Mouse (Mus musculus): Measurements from ENCODE around the gene Fam240b. TPM values are rescaled to one million over a fixed set of nuclear protein-coding genes. Genes with fewer than 3 reads are reported as not detected.

Gene Fam240b
- total and polyA plus RNA-seq, 3 experiments, result not detected

DNA sequence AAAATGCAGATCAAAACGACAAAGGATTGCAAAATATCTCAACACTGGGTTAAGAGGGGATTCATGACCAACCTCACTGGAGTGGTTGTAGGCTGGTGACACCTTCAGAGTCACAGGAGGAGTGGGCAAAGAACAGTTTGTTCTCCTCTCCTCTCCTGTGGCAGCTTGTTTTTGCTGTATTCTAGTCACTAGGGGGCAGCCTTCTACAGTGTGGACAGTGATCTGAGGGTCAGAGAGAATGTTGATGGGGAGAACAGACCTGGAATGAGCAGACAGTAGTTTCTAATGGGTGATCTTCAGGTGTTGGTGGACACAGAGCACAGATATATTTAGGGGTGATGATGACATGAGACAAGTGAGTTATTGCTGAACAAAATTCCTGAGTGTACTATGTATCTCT, 49.6 kb downstream of the Fam240b start:
- TF ChIP-seq GATA1 (IDR thresholded peaks at IDR 0.05; ENCODE audit: borderline replicate concordance, low read length) (no peak), CTCF (IDR thresholded peaks at IDR 0.05; ENCODE audit: low read depth, low read length) (peak; percentile 33)
- ATAC-seq (ENCODE audit: extremely low read depth, insufficient number of reproducible peaks, low FRiP score, poor library complexity, severe bottlenecking), result peak; percentile 38; the same call in 1 of the 2 replicates
- Histone ChIP-seq H3K36me3 (replicated peaks) (no peaks in the 10 kb centered on the region), H3K4me3 (ENCODE audit: low read depth, low read length) (no peak overlapping the region), H3K4me1 (ENCODE audit: insufficient read depth, low read depth, low read length) (peaks cover 8% of the 10 kb centered on the region; the same call in 1 of the 2 replicates), H3K9me3 (replicated peaks) (no peaks in the 10 kb centered on the region), H3K27me3 (ENCODE audit: insufficient read depth, low read length) (no peaks in the 10 kb centered on the region)
- no peak for DNase-seq (ENCODE audit: low spot score)

DNA sequence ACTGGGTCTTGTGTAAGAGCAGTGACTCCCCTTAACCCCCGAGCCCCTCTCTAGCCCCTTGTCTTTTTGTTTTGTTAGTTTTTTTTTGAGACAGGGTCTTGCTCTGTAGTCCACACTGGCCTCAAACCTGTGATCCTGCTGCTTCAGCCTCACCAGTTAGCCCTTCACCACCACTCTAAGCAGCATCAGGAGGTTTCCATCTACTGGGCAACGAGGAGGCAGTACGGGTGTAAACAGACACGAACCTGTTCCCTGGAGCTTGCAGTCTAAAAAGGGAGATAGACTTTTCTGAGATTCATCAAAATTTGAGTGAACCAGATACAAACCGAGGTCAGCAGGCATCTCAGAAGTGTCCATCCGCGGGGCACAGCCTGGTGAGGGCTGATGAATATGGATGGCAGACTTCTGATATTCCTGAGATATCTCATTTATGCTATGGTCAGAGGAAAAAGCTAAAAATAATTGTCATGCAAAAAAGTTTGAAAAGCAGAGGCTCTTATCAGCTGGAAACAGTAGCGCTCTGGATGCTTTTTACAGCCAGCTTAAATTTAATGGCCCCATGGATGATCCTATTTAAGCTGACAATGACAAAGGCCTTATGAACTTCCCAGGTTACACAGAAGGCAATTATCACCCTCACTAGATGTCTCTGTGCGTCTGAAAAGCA, 52.2 kb downstream of the Fam240b start:
- Histone ChIP-seq H3K36me3 (replicated peaks) (no peaks in the 10 kb centered on the region), H3K9me3 (replicated peaks) (no peaks in the 10 kb centered on the region), H3K27me3 (ENCODE audit: insufficient read depth, low read length) (peaks cover 5% of the 10 kb centered on the region; the same call in 1 of the 2 replicates), H3K4me3 (ENCODE audit: low read depth, low read length) (no peak overlapping the region), H3K4me1 (ENCODE audit: insufficient read depth, low read depth, low read length) (peaks cover 8% of the 10 kb centered on the region; the same call in 1 of the 2 replicates)
- TF ChIP-seq CTCF (IDR thresholded peaks at IDR 0.05; ENCODE audit: low read depth, low read length) (no peak), POLR2AphosphoS5 (IDR thresholded peaks at IDR 0.05; ENCODE audit: insufficient replicate concordance, low read depth, low read length) (no peak), GATA2 (IDR thresholded peaks at IDR 0.05; ENCODE audit: borderline replicate concordance, low read depth, low read length) (no peak), GATA1 (IDR thresholded peaks at IDR 0.05; ENCODE audit: borderline replicate concordance, low read length) (no peak), TAL1 (conservative IDR thresholded peaks at IDR 0.05; ENCODE audit: low read depth, low read length) (no peak)
- ATAC-seq (ENCODE audit: extremely low read depth, insufficient number of reproducible peaks, low FRiP score, poor library complexity, severe bottlenecking) (no peak), DNase-seq (ENCODE audit: low spot score) (no peak)

DNA sequence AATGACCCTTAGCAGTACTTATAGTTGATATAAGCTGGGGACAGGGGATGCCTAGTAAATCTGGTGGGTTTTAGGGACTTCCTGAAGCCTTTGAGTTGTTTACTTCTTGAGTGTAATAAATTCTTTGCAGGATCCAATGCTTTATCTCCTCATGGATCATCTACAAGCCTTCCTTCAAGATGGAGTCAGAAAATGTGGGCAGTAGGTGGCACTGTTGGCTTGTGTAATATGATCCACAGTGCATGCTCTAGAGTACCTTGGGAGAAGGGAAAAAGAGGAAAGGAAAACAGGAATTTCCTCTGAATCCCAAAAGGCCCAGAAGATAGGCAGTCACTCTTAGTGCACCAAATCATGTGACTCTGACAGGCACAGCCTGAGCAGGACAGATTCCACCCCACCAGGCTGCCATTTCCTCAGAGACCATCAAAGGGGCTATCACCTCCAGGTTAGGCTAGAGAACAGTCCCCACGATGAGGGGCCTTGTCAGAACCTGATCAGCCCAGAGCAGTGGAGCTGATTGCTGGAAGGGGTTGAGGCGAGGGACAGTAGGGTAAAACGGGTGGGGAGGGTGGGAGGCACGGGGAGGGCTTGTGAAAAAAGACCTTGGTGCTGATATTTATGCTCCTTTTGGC, 54.2 kb downstream of the Fam240b start:
- no peak overlapping the region for H3K4me3 ChIP-seq (ENCODE audit: low read depth, low read length)
- H3K36me3 ChIP-seq (replicated peaks), result no peaks in the 10 kb centered on the region
- H3K9me3 ChIP-seq (replicated peaks), result no peaks in the 10 kb centered on the region
- H3K27me3 ChIP-seq (ENCODE audit: insufficient read depth, low read length), result peaks cover 5% of the 10 kb centered on the region; the same call in 1 of the 2 replicates
- TF ChIP-seq CTCF (IDR thresholded peaks at IDR 0.05; ENCODE audit: low read depth, low read length) (no peak), GATA2 (IDR thresholded peaks at IDR 0.05; ENCODE audit: borderline replicate concordance, low read depth, low read length) (no peak), GATA1 (IDR thresholded peaks at IDR 0.05; ENCODE audit: borderline replicate concordance, low read length) (no peak), TAL1 (conservative IDR thresholded peaks at IDR 0.05; ENCODE audit: low read depth, low read length) (no peak), POLR2AphosphoS5 (IDR thresholded peaks at IDR 0.05; ENCODE audit: insufficient replicate concordance, low read depth, low read length) (no peak)
- DNase-seq (ENCODE audit: low spot score), result no peak
- no peak for ATAC-seq (ENCODE audit: extremely low read depth, insufficient number of reproducible peaks, low FRiP score, poor library complexity, severe bottlenecking)
- peaks cover 6% of the 10 kb centered on the region for H3K4me1 ChIP-seq (ENCODE audit: insufficient read depth, low read depth, low read length)

DNA sequence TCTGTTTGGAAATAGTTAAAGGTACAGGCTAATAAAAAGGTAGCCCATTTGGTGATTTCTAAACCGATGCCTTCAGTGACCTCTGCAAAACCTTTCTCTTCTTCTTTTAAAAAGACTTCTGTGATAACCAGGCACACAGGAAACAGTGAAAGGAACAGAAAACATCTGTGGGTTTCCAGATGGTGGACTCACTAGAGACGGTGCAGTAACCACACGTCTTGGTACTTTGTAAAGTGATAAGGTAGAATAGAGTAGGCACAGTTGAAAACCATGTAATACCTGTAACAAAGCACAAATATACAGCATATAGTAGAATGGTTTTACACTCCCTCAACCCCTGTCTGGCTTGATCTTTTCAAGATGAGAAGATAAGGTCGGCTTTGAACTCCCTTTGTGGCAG, 57.0 kb downstream of the Fam240b start:
- Histone ChIP-seq H3K4me3 (ENCODE audit: low read depth, low read length) (no peak overlapping the region), H3K9me3 (replicated peaks) (no peaks in the 10 kb centered on the region), H3K36me3 (replicated peaks) (no peaks in the 10 kb centered on the region), H3K27me3 (ENCODE audit: insufficient read depth, low read length) (peaks cover 9% of the 10 kb centered on the region; the same call in 1 of the 2 replicates), H3K4me1 (ENCODE audit: insufficient read depth, low read depth, low read length) (peaks cover 6% of the 10 kb centered on the region)
- ATAC-seq (ENCODE audit: extremely low read depth, insufficient number of reproducible peaks, low FRiP score, poor library complexity, severe bottlenecking) (no peak), DNase-seq (ENCODE audit: low spot score) (no peak)
- no peak for TF ChIP-seq GATA2 (IDR thresholded peaks at IDR 0.05; ENCODE audit: borderline replicate concordance, low read depth, low read length)
- no peak for TF ChIP-seq TAL1 (conservative IDR thresholded peaks at IDR 0.05; ENCODE audit: low read depth, low read length)
- TF ChIP-seq POLR2AphosphoS5 (IDR thresholded peaks at IDR 0.05; ENCODE audit: insufficient replicate concordance, low read depth, low read length), result no peak
- no peak for TF ChIP-seq GATA1 (IDR thresholded peaks at IDR 0.05; ENCODE audit: borderline replicate concordance, low read length)
- no peak for TF ChIP-seq CTCF (IDR thresholded peaks at IDR 0.05; ENCODE audit: low read depth, low read length)

DNA sequence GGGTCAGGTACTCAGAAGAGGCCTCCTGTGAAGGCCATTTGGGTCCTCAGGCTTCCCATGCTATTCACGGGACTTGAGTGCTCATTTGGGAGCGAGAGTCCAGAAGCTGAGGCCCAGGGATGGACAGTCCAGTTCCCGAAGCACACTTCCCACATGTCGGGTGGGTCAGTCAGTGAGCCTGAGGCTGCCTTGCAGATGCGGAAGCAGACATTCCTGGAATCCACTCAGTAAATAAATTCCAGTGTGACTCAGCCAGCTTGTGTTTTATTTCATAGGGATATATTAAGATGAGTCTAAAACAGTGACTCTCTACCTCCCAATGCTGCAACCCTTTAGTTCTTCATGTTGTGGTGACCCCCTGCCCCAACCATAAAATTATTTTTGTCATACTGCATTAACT, 58.1 kb downstream of the Fam240b start:
- DNase-seq (ENCODE audit: low spot score) (no peak), ATAC-seq (ENCODE audit: extremely low read depth, insufficient number of reproducible peaks, low FRiP score, poor library complexity, severe bottlenecking) (no peak)
- no peak for TF ChIP-seq GATA1 (IDR thresholded peaks at IDR 0.05; ENCODE audit: borderline replicate concordance, low read length)
- TF ChIP-seq POLR2AphosphoS5 (IDR thresholded peaks at IDR 0.05; ENCODE audit: insufficient replicate concordance, low read depth, low read length), result no peak
- no peak for TF ChIP-seq CTCF (IDR thresholded peaks at IDR 0.05; ENCODE audit: low read depth, low read length)
- no peak for TF ChIP-seq TAL1 (conservative IDR thresholded peaks at IDR 0.05; ENCODE audit: low read depth, low read length)
- no peak for TF ChIP-seq GATA2 (IDR thresholded peaks at IDR 0.05; ENCODE audit: borderline replicate concordance, low read depth, low read length)
- H3K36me3 ChIP-seq (replicated peaks), result no peaks in the 10 kb centered on the region
- no peaks in the 10 kb centered on the region for H3K9me3 ChIP-seq (replicated peaks)
- H3K4me3 ChIP-seq (ENCODE audit: low read depth, low read length), result no peak overlapping the region
- peaks cover 9% of the 10 kb centered on the region; the same call in 1 of the 2 replicates for H3K27me3 ChIP-seq (ENCODE audit: insufficient read depth, low read length)
- no peaks in the 10 kb centered on the region; the same call in 1 of the 2 replicates for H3K4me1 ChIP-seq (ENCODE audit: insufficient read depth, low read depth, low read length)

DNA sequence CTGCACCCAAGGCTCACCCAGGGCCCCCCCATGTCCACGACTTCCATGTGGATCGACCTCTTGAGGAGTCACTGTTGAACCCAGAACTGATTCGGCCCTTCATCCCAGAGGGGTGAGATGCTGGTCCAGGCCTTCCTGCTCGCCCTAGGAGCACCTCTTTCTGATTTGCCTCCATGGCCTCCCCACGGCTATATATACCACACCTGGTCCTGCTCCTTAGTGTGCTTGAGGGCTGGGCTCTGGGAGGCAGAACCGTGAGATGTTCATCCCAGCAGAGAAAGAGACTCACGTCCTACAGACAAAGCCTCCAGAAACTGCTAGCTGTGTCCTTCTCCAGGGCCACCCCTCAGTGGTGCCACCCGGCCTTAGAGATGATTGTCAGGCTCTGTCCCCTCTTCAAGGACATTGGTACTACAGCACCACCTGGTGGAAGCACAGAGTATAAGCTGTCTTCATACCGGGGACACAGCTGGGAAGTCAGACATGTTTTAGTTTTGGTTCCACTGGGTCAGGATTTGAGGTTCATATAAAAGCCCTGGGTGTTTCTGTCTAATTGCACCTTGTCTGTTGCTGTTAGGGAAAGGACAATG, 58.6 kb downstream of the Fam240b start:
- DNase-seq (ENCODE audit: low spot score), result peak; percentile 37
- no peaks in the 10 kb centered on the region; the same call in 1 of the 2 replicates for H3K4me1 ChIP-seq (ENCODE audit: insufficient read depth, low read depth, low read length)

More for the DNA sequence above, 58.6 kb downstream of the Fam240b start:
- no peaks in the 10 kb centered on the region for H3K36me3 ChIP-seq (replicated peaks)
- no peak overlapping the region for H3K4me3 ChIP-seq (ENCODE audit: low read depth, low read length)
- peak; percentile 78 for ATAC-seq (ENCODE audit: extremely low read depth, insufficient number of reproducible peaks, low FRiP score, poor library complexity, severe bottlenecking)
- TF ChIP-seq GATA1 (IDR thresholded peaks at IDR 0.05; ENCODE audit: borderline replicate concordance, low read length), result no peak
- TF ChIP-seq TAL1 (conservative IDR thresholded peaks at IDR 0.05; ENCODE audit: low read depth, low read length), result no peak
- TF ChIP-seq POLR2AphosphoS5 (IDR thresholded peaks at IDR 0.05; ENCODE audit: insufficient replicate concordance, low read depth, low read length), result no peak
- TF ChIP-seq GATA2 (IDR thresholded peaks at IDR 0.05; ENCODE audit: borderline replicate concordance, low read depth, low read length), result no peak
- TF ChIP-seq CTCF (IDR thresholded peaks at IDR 0.05; ENCODE audit: low read depth, low read length), result peak; percentile 63
- peaks cover 9% of the 10 kb centered on the region; the same call in 1 of the 2 replicates for H3K27me3 ChIP-seq (ENCODE audit: insufficient read depth, low read length)
- no peaks in the 10 kb centered on the region for H3K9me3 ChIP-seq (replicated peaks)

All from G1E (cell line).